Mouse (Mus musculus): ENCODE measurements around the gene Lrmda.

GRCm38 (mm10) chr14:22155512-22156026 is 136.1 kb downstream of the Lrmda start:
- TF ChIP-seq CTCF (conservative IDR thresholded peaks at IDR 0.05; ENCODE audit: low read length) (no peak), POU5F1 (IDR thresholded peaks at IDR 0.05; ENCODE audit: borderline replicate concordance, low read length) (no peak)
